Mouse (Mus musculus) urinary bladder, postnatal 25 days (tissue): ENCODE data around the gene Ggta1.

Experiments used
- DNase-seq: peaks from one replicate; pipeline ENCODE4 v3.0.0; 2022; ENCODE audit warnings: low spot score

Gene Ggta1

GRCm38 (mm10) chr2:35462791-35463281 lies at the start of gene Ggta1:
TSS of gene Ggta1 (minus strand) at chr2:35463231.
- DNase-seq, result no peak

GRCm38 (mm10) chr2:35512226-35512625 lies 49.2 kb upstream of the Ggta1 start:
- no peak for DNase-seq

- DNase-seq, result no peak
These were observed 47.9 kb upstream of the Ggta1 start for GRCm38 (mm10) chr2:35510920-35511319.

- no peak for DNase-seq
These were observed 46.9 kb upstream of the Ggta1 start for GRCm38 (mm10) chr2:35509888-35510287.

GRCm38 (mm10) chr2:35509343-35509667 lies 46.3 kb upstream of the Ggta1 start:
- DNase-seq, result no peak

GRCm38 (mm10) chr2:35508597-35509342 lies 45.7 kb upstream of the Ggta1 start:
- no peak for DNase-seq

- no peak for DNase-seq
These were observed 44.1 kb upstream of the Ggta1 start for GRCm38 (mm10) chr2:35507191-35507511.

- DNase-seq, result no peak
These were observed 43.5 kb upstream of the Ggta1 start for GRCm38 (mm10) chr2:35506311-35507190.

- no peak for DNase-seq
These were observed 42.7 kb upstream of the Ggta1 start for GRCm38 (mm10) chr2:35505519-35506286.

- DNase-seq, result no peak
These were observed 41.4 kb upstream of the Ggta1 start for GRCm38 (mm10) chr2:35504417-35504776.

GRCm38 (mm10) chr2:35503723-35504416 lies 40.8 kb upstream of the Ggta1 start:
- DNase-seq, result no peak

GRCm38 (mm10) chr2:35503021-35503722 lies 40.1 kb upstream of the Ggta1 start:
- DNase-seq, result no peak

- DNase-seq, result no peak
These were observed 39.5 kb upstream of the Ggta1 start for GRCm38 (mm10) chr2:35502561-35502960.

- DNase-seq, result no peak
These were observed 36.4 kb upstream of the Ggta1 start for GRCm38 (mm10) chr2:35499474-35499873.

GRCm38 (mm10) chr2:35498961-35499360 lies 35.9 kb upstream of the Ggta1 start:
- DNase-seq, result no peak

GRCm38 (mm10) chr2:35497662-35498196 lies 34.7 kb upstream of the Ggta1 start:
- no peak for DNase-seq

- no peak for DNase-seq
These were observed 33.4 kb upstream of the Ggta1 start for GRCm38 (mm10) chr2:35496279-35497013.

GRCm38 (mm10) chr2:35495486-35496278 lies 32.7 kb upstream of the Ggta1 start:
- DNase-seq, result no peak

- DNase-seq, result no peak
These were observed 30.5 kb upstream of the Ggta1 start for GRCm38 (mm10) chr2:35493566-35493965.

GRCm38 (mm10) chr2:35491151-35491550 lies 28.1 kb upstream of the Ggta1 start:
- no peak for DNase-seq
